Comparison of ENCODE assay signal across 22 mouse cellular contexts in the genomic region with DNA sequence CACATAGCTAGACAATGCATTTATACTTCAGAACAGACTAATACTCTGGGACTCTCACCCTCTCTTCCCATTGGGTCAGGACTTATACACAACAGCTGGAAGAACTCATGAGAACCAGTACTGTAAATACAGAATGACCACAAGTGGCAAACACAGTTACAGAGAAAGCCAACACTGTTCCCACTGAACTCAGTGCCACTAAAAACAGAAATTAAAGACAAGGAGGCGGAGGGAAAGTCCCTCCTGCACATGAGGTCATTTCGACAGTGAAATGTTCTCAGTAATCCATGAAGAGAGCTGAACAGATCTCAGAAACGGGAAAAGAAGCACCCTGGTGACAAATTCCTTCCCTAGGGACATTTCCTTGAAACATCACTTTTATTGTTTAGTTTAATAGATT.
DNase-seq lines count a peak whose midpoint lies in the region; ATAC-seq lines count a peak whose summit lies in the region.
"Had no signal": no experiment of that assay in that cellular context is flagged by ENCODE, and none has a peak within 500 bp of the region (broad histone marks: within the 10 kb centered on the region; RNA-seq: fewer than 3 reads in every experiment).

No protein-coding gene starts in this region.

- H3K9ac ChIP-seq in kidney, embryonic 14.5 days (ENCODE audit: low read depth, low read length), result no peak overlapping the region
- H3K9ac ChIP-seq in lung, embryonic 16.5 days (ENCODE audit: low read length), result no peak overlapping the region
- H3K9ac ChIP-seq: embryonic facial prominence, embryonic 13.5 days; hindbrain, embryonic 12.5 days; liver, embryonic 15.5 days had no signal

- no peaks in the 10 kb centered on the region for H3K36me3 ChIP-seq in kidney, embryonic 14.5 days (ENCODE audit: control insufficient read depth, insufficient read depth, low read length)
- H3K36me3 ChIP-seq in lung, embryonic 16.5 days (ENCODE audit: control insufficient read depth, insufficient read depth, low read length), result no peaks in the 10 kb centered on the region
- H3K36me3 ChIP-seq: embryonic facial prominence, embryonic 13.5 days; hindbrain, embryonic 12.5 days; limb, embryonic 10.5 days; liver, embryonic 15.5 days; midbrain, embryonic 10.5 days had no signal

- H3K9me3 ChIP-seq in kidney, embryonic 14.5 days (ENCODE audit: control insufficient read depth, low read length), result no peaks in the 10 kb centered on the region
- no peaks in the 10 kb centered on the region for H3K9me3 ChIP-seq in lung, embryonic 16.5 days (ENCODE audit: control insufficient read depth, low read length)
- H3K9me3 ChIP-seq: embryonic facial prominence, embryonic 13.5 days; hindbrain, embryonic 12.5 days; limb, embryonic 10.5 days; liver, embryonic 15.5 days; midbrain, embryonic 10.5 days had no signal

- peaks cover 6% of the 10 kb centered on the region; the same call in 1 of the 2 replicates for H3K4me1 ChIP-seq in kidney, embryonic 14.5 days (ENCODE audit: control insufficient read depth, insufficient read depth, low read length)
- peaks cover 10% of the 10 kb centered on the region; the same call in 1 of the 2 replicates for H3K4me1 ChIP-seq in lung, embryonic 16.5 days (replicated peaks; ENCODE audit: control insufficient read depth, insufficient read depth, low read length)
- H3K4me1 ChIP-seq: embryonic facial prominence, embryonic 13.5 days; hindbrain, embryonic 12.5 days; limb, embryonic 10.5 days; liver, embryonic 15.5 days had no signal

- no peak overlapping the region for H3K4me2 ChIP-seq in kidney, embryonic 14.5 days (replicated peaks; ENCODE audit: low read depth, low read length)
- no peak overlapping the region for H3K4me2 ChIP-seq in lung, embryonic 16.5 days (ENCODE audit: low read depth, low read length)
- H3K4me2 ChIP-seq: embryonic facial prominence, embryonic 13.5 days; heart, embryonic 11.5 days; hindbrain, embryonic 12.5 days; liver, embryonic 15.5 days had no signal

- H3K27me3 ChIP-seq in kidney, embryonic 14.5 days (ENCODE audit: control insufficient read depth, insufficient read depth, low read length), result no peaks in the 10 kb centered on the region
- H3K27me3 ChIP-seq in lung, embryonic 16.5 days (ENCODE audit: control insufficient read depth, insufficient read depth, low read depth, low read length), result no peaks in the 10 kb centered on the region
- H3K27me3 ChIP-seq: embryonic facial prominence, embryonic 13.5 days; hindbrain, embryonic 12.5 days; liver, embryonic 15.5 days had no signal

- no peak for DNase-seq in kidney, adult 18-20 months
- no peak for DNase-seq in lung, postnatal 14 days
- DNase-seq in adipocyte (ENCODE audit: low spot score), result peak; percentile 45
- DNase-seq in adrenal gland, postnatal 36 days, result no peak
- DNase-seq: adrenal gland, postnatal 14 days; cerebellum, adult 8-10 months; cerebellum, postnatal 36 days; embryo, embryonic 11 days; gastrocnemius, adult 2 months; kidney, adult 2 months; liver; right cerebral cortex, adult 18-20 months had no signal

- peak; percentile 39; the same call in 1 of the 2 replicates for ATAC-seq in kidney, embryonic 14.5 days (ENCODE audit: low FRiP score, low TSS enrichment)
- peak; percentile 56 for ATAC-seq in lung, embryonic 16.5 days (ENCODE audit: low read depth)
- no peak for ATAC-seq in activated CD4-positive, CD25-positive, alpha-beta regulatory T cell, adult 4 months
- ATAC-seq: forebrain, embryonic 14.5 days had no signal

- no peak overlapping the region for H3K4me3 ChIP-seq in kidney, embryonic 14.5 days (ENCODE audit: low read length)
- no peak overlapping the region for H3K4me3 ChIP-seq in lung, embryonic 16.5 days (ENCODE audit: low read length)
- H3K4me3 ChIP-seq: embryonic facial prominence, embryonic 13.5 days; gastrocnemius, adult 2 months; hindbrain, embryonic 12.5 days; limb, embryonic 10.5 days; liver, embryonic 15.5 days; midbrain, embryonic 10.5 days had no signal

- 50% methylated on average over 3 of the region's 3 CpGs for WGBS in kidney, embryonic 14.5 days
- 59% methylated on average over 3 of the region's 3 CpGs for WGBS in lung, embryonic 16.5 days

- no peak overlapping the region for H3K27ac ChIP-seq in kidney, embryonic 14.5 days (ENCODE audit: low read depth, low read length)
- H3K27ac ChIP-seq in lung, embryonic 16.5 days (ENCODE audit: low read length), result no peak overlapping the region
- H3K27ac ChIP-seq: embryonic facial prominence, embryonic 13.5 days; gastrocnemius, adult 2 months; hindbrain, embryonic 12.5 days; limb, embryonic 10.5 days; liver, embryonic 15.5 days; midbrain, embryonic 10.5 days had no signal
